Mouse (Mus musculus): ENCODE data around the gene Gm4894. TPM values are rescaled to one million over a fixed set of nuclear protein-coding genes. Genes with fewer than 3 reads are reported as not detected.

The Gm4894 gene
- polyA plus RNA-seq, 1 experiment from 2014 or later: not detected

DNA sequence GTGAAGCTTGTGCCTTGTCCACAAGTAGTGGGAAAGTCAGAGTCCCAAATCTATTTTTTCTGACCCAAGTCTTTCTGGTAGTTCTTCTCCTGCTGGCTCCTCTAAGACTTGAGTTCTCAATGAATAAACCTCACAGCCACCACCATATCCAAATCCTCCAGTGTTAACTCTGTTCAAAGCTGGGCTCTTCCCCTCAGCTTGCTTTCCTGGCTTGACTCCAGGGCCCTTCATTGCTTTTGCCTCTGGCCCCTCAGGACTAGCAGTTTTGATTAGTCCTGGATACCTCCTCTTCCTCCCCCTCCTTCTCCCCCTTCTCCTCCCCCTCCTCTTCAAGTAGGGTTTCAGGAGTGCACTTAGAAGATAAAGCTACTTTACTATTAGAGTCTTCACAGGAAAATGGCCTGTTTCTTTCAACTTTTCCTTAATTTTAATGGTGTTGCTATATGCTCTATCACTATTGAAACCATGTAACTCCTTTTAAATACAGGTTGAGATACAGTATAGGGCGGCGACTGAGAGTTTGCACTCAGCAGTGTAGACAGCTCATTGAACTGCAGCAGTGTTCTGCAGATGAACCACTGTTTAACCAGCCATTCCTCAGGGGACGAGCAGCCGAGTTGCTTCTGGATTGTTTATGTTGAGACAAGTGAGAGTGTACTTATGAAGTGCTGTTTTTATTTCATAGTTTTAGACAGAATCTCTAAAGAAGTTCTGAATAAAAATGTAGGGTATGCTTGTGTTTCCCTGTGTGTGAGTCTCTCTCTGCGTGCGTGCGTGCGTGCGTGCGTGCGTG is 26.4 kb downstream of the Gm4894 start:
- Histone ChIP-seq H3K9me3 (replicated peaks) (no peaks in the 10 kb centered on the region), H3K27ac (no peak overlapping the region), H3K27me3 (ENCODE audit: low read depth, poor library complexity, severe bottlenecking) (no peaks in the 10 kb centered on the region), H3K4me3 (no peak overlapping the region), H3K36me3 (no peaks in the 10 kb centered on the region), H3K4me1 (no peaks in the 10 kb centered on the region)
- DNase-seq (ENCODE audit: low spot score): no peak
- 80% methylated on average over 11 of the region's 11 CpGs for WGBS

DNA sequence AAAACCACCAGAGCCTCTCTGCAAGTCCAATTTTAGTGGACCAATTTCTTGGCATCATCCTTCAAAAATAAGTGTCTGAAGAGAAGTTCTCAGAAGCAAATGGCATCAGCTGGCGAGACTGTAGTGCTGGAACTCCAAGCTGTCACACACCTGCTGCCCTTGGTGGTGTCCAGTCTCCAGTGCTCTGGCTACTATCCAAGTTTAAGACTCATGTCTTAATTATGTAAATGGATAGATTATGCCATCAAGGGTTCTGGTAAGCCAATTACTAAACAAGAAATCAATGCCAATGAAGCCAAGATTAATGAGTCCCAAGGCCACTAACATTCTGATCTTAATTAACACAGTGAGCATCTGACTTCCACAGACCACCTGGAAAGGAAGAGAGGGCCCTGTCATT is 44.8 kb downstream of the Gm4894 start:
- H3K27me3 ChIP-seq (ENCODE audit: low read depth, poor library complexity, severe bottlenecking): no peaks in the 10 kb centered on the region
- no peak overlapping the region for H3K4me3 ChIP-seq
- no peaks in the 10 kb centered on the region for H3K4me1 ChIP-seq
- H3K9me3 ChIP-seq (replicated peaks): no peaks in the 10 kb centered on the region
- no peak overlapping the region for H3K27ac ChIP-seq
- 75% methylated on average over 1 of the region's 1 CpGs for WGBS
- no peaks in the 10 kb centered on the region for H3K36me3 ChIP-seq
- no peak for DNase-seq (ENCODE audit: low spot score)

DNA sequence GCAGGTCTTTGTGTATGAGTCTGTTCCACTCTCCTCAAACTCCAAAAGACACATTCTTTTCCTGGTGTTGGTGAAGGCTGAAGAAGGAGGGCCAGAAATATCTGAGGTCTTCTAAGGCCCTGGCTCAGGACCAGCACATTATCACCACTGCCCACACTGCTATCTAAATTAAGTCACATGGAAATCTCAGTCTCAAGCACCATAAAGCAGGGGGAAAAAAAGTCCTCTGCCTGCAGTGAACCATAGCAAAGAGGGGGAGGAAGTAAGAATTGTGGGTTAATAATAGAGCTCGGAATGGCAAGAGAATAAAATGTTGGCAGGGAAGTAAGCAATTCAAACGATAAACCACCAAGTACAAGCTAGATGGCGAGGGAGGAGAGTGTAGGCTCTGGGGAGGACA is 57.2 kb downstream of the Gm4894 start:
- Histone ChIP-seq H3K27ac (no peak overlapping the region), H3K4me3 (no peak overlapping the region), H3K4me1 (no peaks in the 10 kb centered on the region), H3K27me3 (ENCODE audit: low read depth, poor library complexity, severe bottlenecking) (no peaks in the 10 kb centered on the region), H3K36me3 (no peaks in the 10 kb centered on the region), H3K9me3 (replicated peaks) (no peaks in the 10 kb centered on the region)
- DNase-seq (ENCODE audit: low spot score): no peak
- 89% methylated on average over 3 of the region's 3 CpGs for WGBS

DNA sequence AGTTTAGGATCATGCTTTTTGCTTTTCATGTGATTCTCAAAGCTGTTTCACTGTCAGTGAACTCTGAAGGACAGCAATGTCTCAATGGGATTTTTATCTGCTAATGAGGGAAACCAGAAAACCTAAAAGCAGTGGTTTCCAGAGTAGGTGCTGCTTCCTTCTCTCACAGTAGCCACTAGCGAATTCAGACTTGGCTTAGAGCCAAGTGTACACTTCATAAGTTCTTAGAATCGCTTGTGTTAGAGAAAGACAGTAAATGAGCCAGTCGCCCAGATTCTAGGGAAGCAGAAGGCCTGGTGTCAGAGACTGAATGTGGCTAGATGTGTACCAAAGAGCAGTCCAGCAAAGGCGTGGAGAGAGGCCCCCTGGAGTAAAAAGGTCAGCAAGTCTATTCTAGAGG is 60.5 kb downstream of the Gm4894 start:
- no peaks in the 10 kb centered on the region for H3K36me3 ChIP-seq
- no peak overlapping the region for H3K27ac ChIP-seq
- no peak overlapping the region for H3K4me3 ChIP-seq
- H3K27me3 ChIP-seq (ENCODE audit: low read depth, poor library complexity, severe bottlenecking): no peaks in the 10 kb centered on the region
- WGBS: 86% methylated on average over 4 of the region's 4 CpGs
- H3K4me1 ChIP-seq: no peaks in the 10 kb centered on the region
- DNase-seq (ENCODE audit: low spot score): no peak
- no peaks in the 10 kb centered on the region for H3K9me3 ChIP-seq (replicated peaks)

DNA sequence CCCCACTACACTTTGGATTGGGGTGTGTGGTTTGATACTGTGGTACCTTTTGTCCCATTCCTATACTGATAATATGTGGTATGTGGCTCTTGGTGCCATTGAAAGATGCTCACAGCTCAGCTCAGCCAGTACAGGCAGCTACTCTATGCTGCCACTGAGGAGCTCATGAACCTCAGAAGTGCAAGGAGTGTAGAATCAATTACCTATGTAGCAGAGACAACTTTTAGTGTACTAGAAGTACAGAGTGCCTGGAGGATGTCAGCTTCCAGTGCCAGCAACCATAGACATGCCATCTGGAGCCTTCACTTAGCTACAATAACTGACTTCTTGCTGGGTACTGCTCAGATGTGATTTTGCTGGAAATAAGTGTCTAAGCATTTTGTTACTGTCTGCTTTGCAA is 68.3 kb downstream of the Gm4894 start:
- Histone ChIP-seq H3K36me3 (no peaks in the 10 kb centered on the region), H3K27me3 (ENCODE audit: low read depth, poor library complexity, severe bottlenecking) (no peaks in the 10 kb centered on the region), H3K9me3 (replicated peaks) (no peaks in the 10 kb centered on the region), H3K4me3 (no peak overlapping the region), H3K4me1 (no peaks in the 10 kb centered on the region), H3K27ac (no peak overlapping the region)
- no peak for DNase-seq (ENCODE audit: low spot score)

Other genes with a start within 250 kb of the Gm4894 start
- gene Zw10, start 194.9 kb upstream of the Gm4894 start, polyA plus RNA-seq (2016; fragmentation: Nextera tagmentation; extraction: Ambion mirVana): 53.5 and 57.9 TPM in 2 replicates
- gene Tmprss5, start 169.3 kb upstream of the Gm4894 start, polyA plus RNA-seq (2016; fragmentation: Nextera tagmentation; extraction: Ambion mirVana): not detected in 2 replicates
- not detected in 2 replicates for gene Drd2, start 90.1 kb downstream of the Gm4894 start, polyA plus RNA-seq (2016; fragmentation: Nextera tagmentation; extraction: Ambion mirVana)
- gene Ankk1, start 176.5 kb downstream of the Gm4894 start, polyA plus RNA-seq (2016; fragmentation: Nextera tagmentation; extraction: Ambion mirVana): not detected in 2 replicates
- 1.2 and 1.7 TPM in 2 replicates for gene Ttc12, start 235.7 kb downstream of the Gm4894 start, polyA plus RNA-seq (2016; fragmentation: Nextera tagmentation; extraction: Ambion mirVana)